Mouse (Mus musculus): ENCODE data around the gene Casp8. TPM values are rescaled to one million over a fixed set of nuclear protein-coding genes. Genes with fewer than 3 reads are reported as not detected.
"Not testable (repeated sequence)": the region's sequence is repeated elsewhere in the genome, so short reads cannot be mapped to it uniquely, and the experiment has no call there.

Casp8 gene
- total and polyA plus RNA-seq, 3 experiments: 36.2 to 59.3 (median 53.3) TPM

DNA sequence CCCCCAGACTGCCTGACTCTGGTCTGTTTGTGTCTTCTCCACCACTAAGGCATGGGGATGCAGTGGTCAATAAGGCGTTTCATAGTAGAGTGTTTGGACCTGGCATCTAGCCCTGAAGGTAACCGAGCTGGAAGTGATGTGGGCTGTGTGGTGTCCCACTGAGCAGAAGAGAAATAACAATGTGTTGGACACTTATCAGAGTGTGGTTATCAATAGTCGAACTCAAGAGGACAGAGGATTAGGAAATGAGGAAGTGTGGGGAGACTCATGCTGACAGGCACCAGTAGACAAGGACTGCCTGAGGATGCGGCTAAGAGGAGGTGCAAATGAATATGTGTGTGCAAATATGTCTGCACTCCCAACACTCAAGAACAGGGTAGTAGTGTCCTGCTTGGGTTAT, 81.3 kb downstream of the Casp8 start:
- H3K4me1 ChIP-seq (ENCODE audit: control insufficient read depth in 1 of 2, insufficient read depth in 2 of 2); H3K4me3 ChIP-seq (replicated peaks in 1 of 3; ENCODE audit: low read depth in 2 of 3, low read length in 2 of 3, poor library complexity in 1 of 3); H3K79me2 ChIP-seq (replicated peaks; ENCODE audit: control insufficient read depth, extremely low read depth, insufficient read depth, poor library complexity, severe bottlenecking); DNase-seq (ENCODE audit: extremely low read depth); H3K27ac ChIP-seq (ENCODE audit: insufficient read depth, low read depth); H3K4me2 ChIP-seq (ENCODE audit: insufficient read depth, low read depth, poor library complexity, severe bottlenecking); in situ Hi-C loops (cut with MboI; ENCODE audit: low pct_ligation_motif_present, low pct_unique_long_range_greater_than_20kb, low sequenced_read_pairs); H3K9me3 ChIP-seq (replicated peaks; ENCODE audit: low read length); H3K36me3 ChIP-seq (replicated peaks in 1 of 2; ENCODE audit: control insufficient read depth in 1 of 2, insufficient read depth in 1 of 2, low read length in 1 of 2); dilution Hi-C loops (cut with MboI; ENCODE audit: extremely low pct_ligation_motif_present, extremely low pct_unique_long_range_greater_than_20kb, low sequenced_read_pairs); H3K27me3 ChIP-seq (replicated peaks); H3K9ac ChIP-seq (ENCODE audit: insufficient read depth, low read depth): not testable (repeated sequence)

DNA sequence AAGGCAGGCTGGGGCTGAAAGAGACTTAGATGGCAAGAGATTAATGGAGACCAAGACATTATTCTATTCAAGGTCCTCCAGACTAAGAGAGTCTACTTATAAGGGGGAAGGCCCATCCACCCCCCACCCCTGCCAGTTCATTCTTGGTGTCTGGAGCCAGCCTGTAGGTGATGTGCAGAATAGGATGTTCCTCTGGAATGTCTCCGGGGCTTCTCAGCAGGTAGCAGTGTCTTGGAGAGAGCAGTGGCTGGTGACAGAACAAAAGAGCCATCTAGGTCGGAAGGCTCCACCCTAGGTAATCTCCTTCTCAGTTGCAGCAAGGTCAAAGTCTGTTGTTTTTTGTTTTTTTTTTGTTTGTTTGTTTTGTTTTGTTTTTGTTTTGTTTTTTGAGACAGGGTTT, 84.1 kb downstream of the Casp8 start:
- H3K36me3 ChIP-seq (replicated peaks in 1 of 2; ENCODE audit: control insufficient read depth in 1 of 2, insufficient read depth in 1 of 2, low read length in 1 of 2); H3K4me3 ChIP-seq (replicated peaks in 1 of 3; ENCODE audit: low read depth in 2 of 3, low read length in 2 of 3, poor library complexity in 1 of 3); H3K79me2 ChIP-seq (replicated peaks; ENCODE audit: control insufficient read depth, extremely low read depth, insufficient read depth, poor library complexity, severe bottlenecking); in situ Hi-C loops (cut with MboI; ENCODE audit: low pct_ligation_motif_present, low pct_unique_long_range_greater_than_20kb, low sequenced_read_pairs); H3K4me2 ChIP-seq (ENCODE audit: insufficient read depth, low read depth, poor library complexity, severe bottlenecking); H3K9me3 ChIP-seq (replicated peaks; ENCODE audit: low read length); H3K27ac ChIP-seq (ENCODE audit: insufficient read depth, low read depth); DNase-seq (ENCODE audit: extremely low read depth); H3K9ac ChIP-seq (ENCODE audit: insufficient read depth, low read depth); H3K4me1 ChIP-seq (ENCODE audit: control insufficient read depth in 1 of 2, insufficient read depth in 2 of 2); H3K27me3 ChIP-seq (replicated peaks); dilution Hi-C loops (cut with MboI; ENCODE audit: extremely low pct_ligation_motif_present, extremely low pct_unique_long_range_greater_than_20kb, low sequenced_read_pairs): not testable (repeated sequence)

DNA sequence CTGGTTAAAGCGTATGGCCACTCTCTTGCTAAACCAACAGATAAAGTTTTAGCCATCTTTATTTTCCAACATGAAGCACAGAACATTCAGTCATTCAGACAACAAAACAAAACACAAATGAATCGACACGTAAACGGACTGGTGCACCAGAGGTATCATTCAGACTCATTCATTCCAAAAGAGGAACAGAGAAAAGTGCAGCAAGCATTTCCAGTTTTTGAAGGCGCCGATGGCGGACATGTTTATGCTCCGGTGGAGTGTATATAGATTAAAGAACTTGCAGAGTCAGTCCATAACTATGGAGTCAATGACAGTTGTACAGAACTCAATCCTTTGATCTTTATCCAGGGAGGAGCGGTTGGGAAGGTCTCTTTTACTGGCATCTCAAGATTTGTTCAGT, 88.1 kb downstream of the Casp8 start:
- H3K4me1 ChIP-seq (ENCODE audit: control insufficient read depth in 1 of 2, insufficient read depth in 2 of 2); H3K27me3 ChIP-seq (replicated peaks); H3K4me2 ChIP-seq (ENCODE audit: insufficient read depth, low read depth, poor library complexity, severe bottlenecking); dilution Hi-C loops (cut with MboI; ENCODE audit: extremely low pct_ligation_motif_present, extremely low pct_unique_long_range_greater_than_20kb, low sequenced_read_pairs); in situ Hi-C loops (cut with MboI; ENCODE audit: low pct_ligation_motif_present, low pct_unique_long_range_greater_than_20kb, low sequenced_read_pairs); H3K9me3 ChIP-seq (replicated peaks; ENCODE audit: low read length); H3K36me3 ChIP-seq (replicated peaks in 1 of 2; ENCODE audit: control insufficient read depth in 1 of 2, insufficient read depth in 1 of 2, low read length in 1 of 2); H3K9ac ChIP-seq (ENCODE audit: insufficient read depth, low read depth); H3K27ac ChIP-seq (ENCODE audit: insufficient read depth, low read depth); H3K4me3 ChIP-seq (replicated peaks in 1 of 3; ENCODE audit: low read depth in 2 of 3, low read length in 2 of 3, poor library complexity in 1 of 3); H3K79me2 ChIP-seq (replicated peaks; ENCODE audit: control insufficient read depth, extremely low read depth, insufficient read depth, poor library complexity, severe bottlenecking): not testable (repeated sequence)
- DNase-seq (ENCODE audit: extremely low read depth): peak; percentile 61
- TF ChIP-seq IRF4 (IDR thresholded peaks at IDR 0.05; ENCODE audit: low read depth, low read length) (peak; percentile 88), JUND (conservative IDR thresholded peaks at IDR 0.05; ENCODE audit: low read depth, low read length) (0 out of 2 replicates have a peak, but pooled peaks have one; percentile 18), EP300 (IDR thresholded peaks at IDR 0.05; ENCODE audit: low read length) (peak; percentile 80)

DNA sequence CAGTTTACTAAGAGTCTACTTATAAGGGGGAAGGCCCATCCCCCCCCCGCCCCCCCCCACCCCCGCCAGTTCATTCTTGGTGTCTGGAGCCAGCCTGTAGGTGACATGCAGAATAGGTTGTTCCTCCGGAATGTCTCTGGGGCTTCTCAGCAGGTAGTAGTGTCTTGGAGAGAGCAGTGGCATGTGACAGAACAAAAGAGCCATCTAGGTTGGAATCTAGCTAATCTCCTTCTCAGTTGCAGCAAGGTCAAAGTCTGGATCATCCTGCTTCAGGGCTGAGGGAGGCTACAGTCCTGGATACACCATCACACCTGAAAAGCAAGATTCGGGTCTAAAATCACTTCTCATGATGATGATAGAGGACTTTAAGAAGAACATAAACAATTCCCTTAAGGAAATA, 90.5 kb downstream of the Casp8 start:
- TF ChIP-seq HCFC1 (IDR thresholded peaks at IDR 0.05; ENCODE audit: low read depth, low read length): no peak
- no peak for TF ChIP-seq E2F4 (IDR thresholded peaks at IDR 0.05; ENCODE audit: insufficient replicate concordance, low read depth, low read length)
- no peak for TF ChIP-seq EP300 (IDR thresholded peaks at IDR 0.05; ENCODE audit: low read length)
- no peak for TF ChIP-seq NELFE (IDR thresholded peaks at IDR 0.05; ENCODE audit: low read depth, low read length)
- TF ChIP-seq MAZ (IDR thresholded peaks at IDR 0.05; ENCODE audit: low read depth, low read length): no peak
- no peak for TF ChIP-seq ZMIZ1 (IDR thresholded peaks at IDR 0.05; ENCODE audit: low read depth, low read length)
- no peak for TF ChIP-seq ETS1 (conservative IDR thresholded peaks at IDR 0.05; ENCODE audit: low read depth, low read length)
- TF ChIP-seq TCF12 (IDR thresholded peaks at IDR 0.05; ENCODE audit: low read depth, low read length): no peak
- no peak for TF ChIP-seq USF1 (IDR thresholded peaks at IDR 0.05; ENCODE audit: low read depth, low read length)
- TF ChIP-seq CTCF (conservative IDR thresholded peaks at IDR 0.05 in 1 of 2, IDR thresholded peaks at IDR 0.05 in 1 of 2; ENCODE audit: low read depth in 2 of 2, low read length in 2 of 2): no peak
- dilution Hi-C loops (cut with MboI; ENCODE audit: extremely low pct_ligation_motif_present, extremely low pct_unique_long_range_greater_than_20kb, low sequenced_read_pairs): no loop called here
- no peaks in the 10 kb centered on the region for H3K36me3 ChIP-seq (replicated peaks in 1 of 2; ENCODE audit: control insufficient read depth in 1 of 2, insufficient read depth in 1 of 2, low read length in 1 of 2)
- no peaks in the 10 kb centered on the region for H3K9me3 ChIP-seq (replicated peaks; ENCODE audit: low read length)
- H3K9ac ChIP-seq (ENCODE audit: insufficient read depth, low read depth): no peak overlapping the region
- H3K4me1 ChIP-seq (ENCODE audit: control insufficient read depth in 1 of 2, insufficient read depth in 2 of 2): peaks cover 0 to 12% of the 10 kb centered on the region in 2 experiments; a peak in 2 of 4 replicates
- DNase-seq (ENCODE audit: extremely low read depth): no peak
- no peaks in the 10 kb centered on the region for H3K79me2 ChIP-seq (replicated peaks; ENCODE audit: control insufficient read depth, extremely low read depth, insufficient read depth, poor library complexity, severe bottlenecking)
- H3K27ac ChIP-seq (ENCODE audit: insufficient read depth, low read depth): no peak overlapping the region
- H3K4me2 ChIP-seq (ENCODE audit: insufficient read depth, low read depth, poor library complexity, severe bottlenecking): no peak overlapping the region
- no peaks in the 10 kb centered on the region for H3K27me3 ChIP-seq (replicated peaks)
- in situ Hi-C loops (cut with MboI; ENCODE audit: low pct_ligation_motif_present, low pct_unique_long_range_greater_than_20kb, low sequenced_read_pairs): no loop called here
- no peak overlapping the region for H3K4me3 ChIP-seq (replicated peaks in 1 of 3; ENCODE audit: low read depth in 2 of 3, low read length in 2 of 3, poor library complexity in 1 of 3)
